Mouse (Mus musculus) thymus, postnatal 10 days (tissue): ENCODE data around the gene Olfr482.

Source experiments
- DNase-seq, 2 experiments: peaks; one replicate each; pipeline ENCODE4 v3.0.0; 2021; ENCODE audit warnings: low spot score in 2 of 2

Gene Olfr482

GRCm38 (mm10) chr7:108097486-108097885 is at the start of gene Olfr482:
Olfr482 (minus strand) TSS chr7:108097586.
- no peak for DNase-seq

- DNase-seq: no peak
These were observed 30.0 kb upstream of the Olfr482 start, which contains the start of gene Olfr484 for GRCm38 (mm10) chr7:108127349-108127748. Olfr484 (minus strand) TSS chr7:108127449.

GRCm38 (mm10) chr7:108121416-108121815 is 24.0 kb upstream of the Olfr482 start:
- no peak for DNase-seq

GRCm38 (mm10) chr7:108120681-108121080 is 23.3 kb upstream of the Olfr482 start:
- no peak for DNase-seq

- no peak for DNase-seq
These were observed 3.2 kb upstream of the Olfr482 start, which contains the start of gene Olfr483 for GRCm38 (mm10) chr7:108100549-108100948. Olfr483 (plus strand) TSS chr7:108100849.

GRCm38 (mm10) chr7:108079555-108079954 is 17.8 kb downstream of the Olfr482 start, which contains the start of gene Olfr481:
Olfr481 (plus strand) TSS chr7:108079855.
- DNase-seq: no peak

GRCm38 (mm10) chr7:108067246-108067645 is 30.1 kb downstream of the Olfr482 start, which contains the start of gene Olfr480:
Olfr480 (minus strand) TSS chr7:108067346.
- no peak for DNase-seq

GRCm38 (mm10) chr7:108050393-108050792 is 47.0 kb downstream of the Olfr482 start, which contains the start of gene Olfr479:
Olfr479 (plus strand) TSS chr7:108050693.
- DNase-seq: no peak
